Mouse (Mus musculus) heart, embryonic 10.5 days (tissue): Measurements from ENCODE around the gene Csnk2a1. TPM values are rescaled to one million over a fixed set of nuclear protein-coding genes. Genes with fewer than 3 reads are reported as not detected.
A peak's percentile ranks its signal among the peaks of the same experiment; 100 is the strongest.
"Not testable (repeated sequence)": the region's sequence is repeated elsewhere in the genome, so short reads cannot be mapped to it uniquely, and the experiment has no call there.

Experiments
- DNase-seq: peaks from one replicate; pipeline ENCODE4 v3.0.0-alpha.2; 2017; ENCODE audit warnings: low spot score
- H3K27ac ChIP-seq: fragments of 300-500 bp; sonication (generic); 2 replicates; pipeline ENCODE4 v1.5.1; 2016; ENCODE audit warnings: mild to moderate bottlenecking
- H3K27me3 ChIP-seq: fragments of 300-500 bp; sonication (generic); 2 replicates; pipeline ENCODE4 v1.6.1; 2016; ENCODE audit warnings: mild to moderate bottlenecking; ENCODE audit not compliant: poor library complexity, insufficient read depth, severe bottlenecking
- H3K36me3 ChIP-seq: fragments of 300-500 bp; sonication (generic); 2 replicates; pipeline ENCODE4 v1.6.1; 2016; ENCODE audit warnings: mild to moderate bottlenecking, moderate library complexity
- H3K4me1 ChIP-seq: fragments of 300-500 bp; sonication (generic); 2 replicates; pipeline ENCODE4 v1.6.1; 2016; ENCODE audit warnings: mild to moderate bottlenecking
- H3K4me3 ChIP-seq: fragments of 300-500 bp; sonication (generic); 2 replicates; pipeline ENCODE4 v1.5.1; 2016; ENCODE audit warnings: mild to moderate bottlenecking, moderate library complexity
- H3K9me3 ChIP-seq: fragments of 300-500 bp; sonication (generic); 2 replicates; pipeline ENCODE4 v1.6.1; 2016; ENCODE audit warnings: mild to moderate bottlenecking, moderate library complexity
- WGBS: fragments of 180-500 bp; shearing (Covaris S2); methylation state at CpG from one replicate; pipeline ENCODE4 v1.1.7; 2016; 5-methylcytosine and 5-hydroxymethylcytosine counted together
- polyA plus RNA-seq: library from polyadenylated mRNA; unstranded; fragments of >200 nt; fragmentation: Nextera tagmentation; extraction: Ambion mirVana; gene quantifications from 2 replicates; pipeline ENCODE4 v1.2.1, GENCODE M21; 2016

Gene Csnk2a1
- polyA plus RNA-seq, 1 experiment from 2014 or later, result 67.0 TPM

- no peak overlapping the region for H3K27ac ChIP-seq
- no peak for DNase-seq
- 44% methylated on average over 3 of the region's 3 CpGs for WGBS
- no peak overlapping the region for H3K4me3 ChIP-seq
- no peaks in the 10 kb centered on the region for H3K36me3 ChIP-seq
- H3K27me3 ChIP-seq, result peaks cover 5% of the 10 kb centered on the region; the same call in 1 of the 2 replicates
- H3K4me1 ChIP-seq, result no peaks in the 10 kb centered on the region
- H3K9me3 ChIP-seq, result no peaks in the 10 kb centered on the region
Observed at GRCm38 (mm10) chr2:152196896-152197295, 29.7 kb upstream of the Csnk2a1 start.

- no peak overlapping the region for H3K4me3 ChIP-seq
- H3K27ac ChIP-seq, result no peak overlapping the region
Observed at GRCm38 (mm10) chr2:152197301-152197712, 29.3 kb upstream of the Csnk2a1 start.

GRCm38 (mm10) chr2:152206139-152206538, 20.5 kb upstream of the Csnk2a1 start:
- not testable (repeated sequence) for H3K4me3 ChIP-seq, H3K9me3 ChIP-seq
- WGBS, result 91% methylated on average over 8 of the region's 9 CpGs

More at GRCm38 (mm10) chr2:152197301-152197712, 29.3 kb upstream of the Csnk2a1 start:
- no peaks in the 10 kb centered on the region for H3K9me3 ChIP-seq
- no peaks in the 10 kb centered on the region for H3K36me3 ChIP-seq
- H3K27me3 ChIP-seq, result peaks cover 5% of the 10 kb centered on the region; the same call in 1 of the 2 replicates
- DNase-seq, result peak; percentile 84
- H3K4me1 ChIP-seq, result no peaks in the 10 kb centered on the region
- WGBS, result 45% methylated on average over 10 of the region's 10 CpGs

GRCm38 (mm10) chr2:152211871-152212270, 14.8 kb upstream of the Csnk2a1 start:
- H3K4me1 ChIP-seq, result no peaks in the 10 kb centered on the region
- H3K4me3 ChIP-seq, result no peak overlapping the region
- no peaks in the 10 kb centered on the region for H3K36me3 ChIP-seq
- DNase-seq, result no peak
- H3K27me3 ChIP-seq, result no peaks in the 10 kb centered on the region; the same call in 1 of the 2 replicates
- 81% methylated on average over 3 of the region's 3 CpGs for WGBS
- no peaks in the 10 kb centered on the region for H3K9me3 ChIP-seq
- H3K27ac ChIP-seq, result no peak overlapping the region

More at GRCm38 (mm10) chr2:152206139-152206538, 20.5 kb upstream of the Csnk2a1 start:
- not testable (repeated sequence) for H3K4me1 ChIP-seq, H3K27ac ChIP-seq, H3K27me3 ChIP-seq, H3K36me3 ChIP-seq, DNase-seq

- Histone ChIP-seq H3K27me3 (no peaks in the 10 kb centered on the region; the same call in 1 of the 2 replicates), H3K27ac (no peak overlapping the region), H3K4me3 (no peak overlapping the region), H3K4me1 (no peaks in the 10 kb centered on the region), H3K9me3 (no peaks in the 10 kb centered on the region), H3K36me3 (no peaks in the 10 kb centered on the region)
- no peak for DNase-seq
- 66% methylated on average over 1 of the region's 1 CpGs for WGBS
Observed at GRCm38 (mm10) chr2:152216975-152217374, 9.7 kb upstream of the Csnk2a1 start.

DNA sequence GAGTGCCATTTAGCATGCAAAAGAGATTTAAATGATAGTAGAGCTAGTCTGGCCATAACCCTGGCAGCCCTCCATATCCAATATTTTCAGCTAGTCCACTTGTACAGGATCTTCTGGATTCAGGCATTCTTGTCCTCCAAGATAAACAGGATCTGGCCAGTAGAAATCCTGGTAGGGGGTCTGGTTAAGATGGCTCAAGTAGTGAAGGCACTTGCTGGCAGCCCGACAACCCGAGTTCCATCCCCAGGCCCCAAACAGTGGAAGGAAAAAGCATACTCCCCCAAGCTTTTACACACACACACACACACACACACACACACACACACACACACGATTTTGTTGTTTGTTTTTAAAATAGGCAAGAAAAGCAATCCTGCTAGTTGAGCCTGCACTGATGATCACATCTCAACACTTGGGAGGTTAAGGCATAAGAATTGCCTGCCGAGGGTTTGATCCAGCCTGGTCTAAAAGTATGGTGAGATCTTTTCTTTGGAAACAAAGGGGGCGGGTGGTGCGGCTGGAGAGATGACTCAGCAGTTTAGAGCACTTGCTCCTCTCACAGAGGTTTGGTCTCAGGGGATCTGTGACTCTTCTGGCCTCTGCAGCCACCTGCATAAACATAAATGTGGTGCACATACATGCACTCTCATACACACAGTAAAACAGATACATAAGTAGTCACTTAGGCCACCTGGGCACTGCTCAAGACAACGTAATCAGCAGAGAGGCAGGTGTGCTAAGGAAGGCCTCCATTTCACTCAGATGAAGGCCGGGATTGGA, 2.9 kb upstream of the Csnk2a1 start:
- Histone ChIP-seq H3K4me3 (no peak overlapping the region), H3K36me3 (no peaks in the 10 kb centered on the region), H3K27me3 (no peaks in the 10 kb centered on the region), H3K4me1 (peaks cover 19% of the 10 kb centered on the region), H3K9me3 (no peaks in the 10 kb centered on the region), H3K27ac (no peak overlapping the region)
- WGBS, result 73% methylated on average over 8 of the region's 8 CpGs
- DNase-seq, result no peak

DNA sequence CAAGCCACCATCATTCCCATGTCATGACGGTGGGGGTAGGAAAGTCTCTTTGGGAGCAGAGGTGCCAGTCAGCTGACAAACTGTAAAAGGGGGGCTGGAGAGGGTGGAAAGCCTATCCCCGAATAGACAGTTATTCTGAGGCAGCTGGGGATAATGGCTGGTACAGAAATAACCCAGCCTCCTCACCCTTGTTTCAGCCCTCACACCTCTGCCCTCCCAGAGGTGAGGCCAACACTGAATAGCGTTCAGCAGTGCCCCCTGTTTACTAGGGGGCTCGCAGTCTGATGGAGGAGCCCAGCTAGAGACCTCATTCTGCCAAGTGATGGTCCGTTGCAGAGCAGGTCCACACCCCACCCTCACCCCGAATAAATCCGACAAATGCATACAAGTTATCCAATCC, 1.1 kb upstream of the Csnk2a1 start:
- WGBS, result 75% methylated on average over 7 of the region's 7 CpGs
- no peaks in the 10 kb centered on the region for H3K9me3 ChIP-seq
- peaks cover 20% of the 10 kb centered on the region for H3K4me1 ChIP-seq
- peaks cover 10% of the 10 kb centered on the region for H3K36me3 ChIP-seq
- no peaks in the 10 kb centered on the region for H3K27me3 ChIP-seq
- DNase-seq, result no peak
- peak overlapping the region; percentile 94 for H3K4me3 ChIP-seq
- H3K27ac ChIP-seq, result peak overlapping the region; percentile 100

DNA sequence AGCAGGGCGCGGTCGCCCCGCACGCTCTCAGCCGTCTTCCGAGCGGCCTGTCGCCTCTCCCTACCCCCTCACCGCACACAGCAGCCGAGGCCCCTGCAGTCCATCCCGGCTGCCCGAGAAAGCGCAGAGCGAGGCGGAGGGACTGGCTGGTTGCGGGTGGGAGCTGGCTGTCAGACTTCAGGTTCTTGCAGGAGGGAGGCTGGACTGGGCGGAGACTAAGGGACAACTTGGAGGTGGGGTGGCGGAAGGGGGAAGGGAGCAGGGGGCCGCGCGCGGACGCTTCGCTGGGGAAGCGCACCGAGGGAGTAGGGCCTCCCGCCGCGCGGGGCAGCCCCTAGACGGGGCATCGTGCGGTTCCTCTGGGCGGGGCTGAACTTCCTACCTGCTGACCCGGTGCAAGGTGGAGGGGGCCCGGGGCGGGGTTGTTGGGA, 427 bp downstream of the Csnk2a1 start:
- peaks cover 17% of the 10 kb centered on the region for H3K36me3 ChIP-seq
- peaks cover 20% of the 10 kb centered on the region for H3K4me1 ChIP-seq
- WGBS, result under 1% methylated on average over 38 of the region's 38 CpGs
- peak overlapping the region; percentile 94 for H3K4me3 ChIP-seq
- DNase-seq, result peak; percentile 92
- no peaks in the 10 kb centered on the region for H3K27me3 ChIP-seq
- no peaks in the 10 kb centered on the region for H3K9me3 ChIP-seq
- peak overlapping the region; percentile 100 for H3K27ac ChIP-seq

DNA sequence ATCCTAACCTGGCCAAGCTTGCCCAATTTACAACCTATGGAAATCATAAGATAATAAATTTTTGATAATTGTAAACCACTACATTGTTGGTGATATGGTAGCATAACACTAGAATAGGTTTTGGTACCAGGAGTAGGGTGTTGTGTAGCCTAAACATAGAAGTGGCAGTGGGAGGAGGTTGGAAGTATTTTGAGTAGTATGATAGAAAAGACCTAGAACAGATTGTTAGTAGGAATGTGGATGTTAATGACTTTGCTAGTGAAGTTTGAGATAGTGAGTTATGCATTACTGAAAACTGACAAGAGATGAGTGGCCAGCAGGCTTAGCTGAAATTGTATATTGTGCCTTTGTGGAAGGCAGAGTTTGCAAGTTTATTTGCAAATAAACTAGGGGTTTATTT, 3.4 kb downstream of the Csnk2a1 start:
- Histone ChIP-seq H3K9me3 (no peaks in the 10 kb centered on the region), H3K36me3 (peaks cover 18% of the 10 kb centered on the region), H3K4me3 (no peak overlapping the region), H3K4me1 (peaks cover 20% of the 10 kb centered on the region), H3K27me3 (no peaks in the 10 kb centered on the region), H3K27ac (no peak overlapping the region)
- no peak for DNase-seq

DNA sequence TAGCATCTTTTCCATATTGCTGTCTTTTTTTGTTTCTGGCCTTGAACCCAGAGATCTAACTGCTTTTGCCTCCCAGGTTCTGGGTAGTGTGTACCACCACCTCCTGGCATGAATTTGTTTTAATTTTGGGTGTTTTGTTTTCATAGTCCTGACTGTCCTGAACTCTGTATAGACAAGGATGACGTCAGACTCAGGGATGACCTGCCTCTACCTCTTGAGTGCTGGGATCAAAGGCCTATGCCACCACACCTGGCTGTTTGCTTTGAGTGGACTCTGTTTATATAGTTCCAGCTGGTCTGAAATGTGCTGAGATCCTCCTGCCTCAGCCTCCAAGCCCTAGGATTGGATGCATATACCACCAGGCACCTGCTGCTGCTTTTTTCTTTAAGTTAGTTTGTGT, 11.3 kb downstream of the Csnk2a1 start:
- Histone ChIP-seq H3K27me3 (no peaks in the 10 kb centered on the region), H3K4me1 (no peaks in the 10 kb centered on the region), H3K36me3 (peaks cover 30% of the 10 kb centered on the region), H3K9me3 (no peaks in the 10 kb centered on the region), H3K27ac (no peak overlapping the region), H3K4me3 (no peak overlapping the region)
- DNase-seq, result no peak
- 93% methylated on average over 1 of the region's 1 CpGs for WGBS

- Histone ChIP-seq H3K36me3 (peaks cover 32% of the 10 kb centered on the region), H3K4me1 (no peaks in the 10 kb centered on the region)
- WGBS, result 45% methylated on average over 2 of the region's 2 CpGs
Observed at GRCm38 (mm10) chr2:152240580-152240979, 13.9 kb downstream of the Csnk2a1 start.

DNA sequence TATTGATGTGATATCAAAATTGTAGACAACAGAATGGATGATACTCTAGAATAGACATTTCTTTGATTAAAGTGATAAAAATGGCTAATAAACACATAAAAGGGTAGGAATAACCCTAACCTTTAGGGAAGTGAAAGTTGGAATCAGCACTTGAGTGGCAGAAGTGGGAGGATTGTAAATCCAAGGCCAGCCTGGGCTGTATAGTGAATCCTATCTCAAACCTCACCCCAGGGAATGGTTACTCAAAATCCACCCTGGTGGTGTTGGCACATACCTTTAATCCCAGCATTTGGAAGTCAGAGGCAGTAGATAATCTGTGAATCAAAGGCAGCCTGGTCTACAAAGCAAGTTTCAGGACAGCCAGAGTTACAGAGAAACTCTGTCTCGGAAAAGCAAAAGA, 20.6 kb downstream of the Csnk2a1 start:
- no peaks in the 10 kb centered on the region for H3K9me3 ChIP-seq
- 87% methylated on average over 1 of the region's 1 CpGs for WGBS
- H3K36me3 ChIP-seq, result peaks cover 29% of the 10 kb centered on the region
- H3K4me3 ChIP-seq, result no peak overlapping the region
- no peak overlapping the region for H3K27ac ChIP-seq
- no peak for DNase-seq
- no peaks in the 10 kb centered on the region for H3K27me3 ChIP-seq
- H3K4me1 ChIP-seq, result no peaks in the 10 kb centered on the region

More at GRCm38 (mm10) chr2:152240580-152240979, 13.9 kb downstream of the Csnk2a1 start:
- no peak for DNase-seq
- no peak overlapping the region for H3K4me3 ChIP-seq
- no peaks in the 10 kb centered on the region for H3K9me3 ChIP-seq
- H3K27me3 ChIP-seq, result no peaks in the 10 kb centered on the region
- no peak overlapping the region for H3K27ac ChIP-seq

GRCm38 (mm10) chr2:152250511-152250910, 23.9 kb downstream of the Csnk2a1 start:
- no peaks in the 10 kb centered on the region for H3K4me1 ChIP-seq
- peaks cover 51% of the 10 kb centered on the region for H3K36me3 ChIP-seq
- no peaks in the 10 kb centered on the region for H3K9me3 ChIP-seq
- no peaks in the 10 kb centered on the region for H3K27me3 ChIP-seq
- no peak overlapping the region for H3K4me3 ChIP-seq
- WGBS, result 56% methylated on average over 4 of the region's 4 CpGs
- H3K27ac ChIP-seq, result no peak overlapping the region
- no peak for DNase-seq
